Mouse (Mus musculus) hematopoietic stem cell, adult 5-6 weeks (primary cell): Measurements from ENCODE around the gene Dusp5. TPM values are rescaled to one million over a fixed set of nuclear protein-coding genes. Genes with fewer than 3 reads are reported as not detected.
"Not testable (repeated sequence)": the region's sequence is repeated elsewhere in the genome, so short reads cannot be mapped to it uniquely, and the experiment has no call there.

Experiments used
- ATAC-seq, 2 experiments: fragments of 125-278 bp in 1 of 2; replicated peaks in 1 of 2; 2 replicates each; pipeline ENCODE4 v1.8.0; 2016 to 2017; ENCODE audit warnings: inconsistent platforms in 2 of 2, mild to moderate bottlenecking in 2 of 2, moderate number of reproducible peaks in 2 of 2, low read depth in 1 of 2, moderate TSS enrichment in 1 of 2; ENCODE audit not compliant: low FRiP score in 2 of 2, poor library complexity in 2 of 2, severe bottlenecking in 2 of 2, insufficient read depth in 1 of 2, low TSS enrichment in 1 of 2
- total RNA-seq: library from RNA; stranded (forward); fragments of 172-1452, 232-1000 nt; gene quantifications from 2 replicates; pipeline ENCODE4 v1.2.3, GENCODE M21; 2017

Dusp5 gene
- total RNA-seq, 1 experiment from 2014 or later = 102 TPM

DNA sequence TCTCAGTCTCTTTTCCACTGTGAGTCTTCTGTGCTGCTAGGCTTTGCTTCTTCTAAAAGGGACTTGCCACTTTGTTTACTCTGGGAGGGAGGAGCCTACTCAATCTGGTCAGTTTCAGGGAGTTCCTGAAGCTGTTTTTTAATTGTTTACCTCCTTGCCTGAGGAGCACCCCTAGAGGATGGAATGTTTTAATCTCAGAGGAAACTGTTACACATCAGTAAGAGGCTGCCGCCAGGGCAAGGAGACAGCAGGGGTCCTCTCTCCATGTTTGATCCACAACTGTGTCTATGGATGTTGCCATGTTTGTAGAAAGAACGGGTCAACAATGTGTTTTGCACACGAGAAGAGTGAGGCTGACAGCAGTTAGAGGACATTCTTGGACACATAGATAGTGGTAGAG lies 31.5 kb downstream of the Dusp5 start:
- ATAC-seq = no peak

DNA sequence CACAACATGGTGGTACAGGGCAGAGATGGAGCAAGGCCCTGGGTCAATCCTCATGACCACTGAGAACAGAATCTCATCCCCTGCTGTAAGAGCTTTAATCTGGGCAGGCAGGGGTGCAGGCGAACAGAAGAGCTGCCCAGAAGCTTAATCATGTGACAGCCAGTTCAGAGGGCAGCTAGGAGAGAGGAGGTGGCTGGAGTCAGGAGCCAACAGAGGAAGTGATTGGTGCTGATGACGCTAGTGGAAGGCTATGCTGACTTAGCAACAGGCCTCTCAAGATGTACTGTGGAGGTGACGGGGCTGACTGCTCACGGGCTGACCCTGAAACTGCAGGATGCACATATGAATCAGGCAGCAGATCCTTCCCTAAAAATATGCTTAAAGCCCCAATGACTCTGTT lies 35.3 kb downstream of the Dusp5 start:
- ATAC-seq = peak in 1 of 2 experiments; percentile 13; a peak in 1 of 4 replicates

DNA sequence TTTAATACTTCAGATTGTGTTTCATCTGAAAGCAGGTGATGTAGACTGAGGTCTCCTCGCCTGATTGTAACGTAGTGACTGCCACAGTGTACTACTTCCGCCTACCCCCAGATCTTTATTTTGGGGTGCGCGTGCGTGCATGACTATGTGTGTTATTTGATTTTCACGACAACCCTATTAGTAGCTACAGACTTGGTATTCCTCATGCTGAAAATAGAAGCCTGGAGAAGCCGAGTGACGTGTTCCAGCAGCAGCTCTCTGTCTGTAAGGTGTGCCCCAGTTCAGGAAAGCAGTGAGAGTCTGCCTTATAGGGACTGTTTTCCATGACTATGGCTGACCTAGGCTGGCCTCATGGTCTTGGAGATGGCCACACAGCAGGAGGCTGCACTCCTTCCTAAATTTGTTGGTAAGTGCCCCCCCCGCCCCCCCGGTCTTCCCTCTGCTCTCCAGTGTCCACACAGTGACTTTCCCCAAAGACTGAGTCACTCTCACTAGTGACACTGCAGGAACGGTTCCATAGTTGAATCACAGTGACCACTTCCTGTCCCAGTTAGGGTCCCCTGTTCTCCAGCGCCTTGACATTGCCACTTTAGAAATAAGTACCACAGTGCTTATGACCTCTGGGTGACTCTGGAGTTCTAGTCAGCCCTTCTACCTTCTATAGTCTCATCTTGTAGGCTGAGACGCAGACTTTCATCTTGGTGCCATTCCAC lies 36.8 kb downstream of the Dusp5 start:
- ATAC-seq = peak; percentile 47 to 51; a peak in 3 of 4 replicates

DNA sequence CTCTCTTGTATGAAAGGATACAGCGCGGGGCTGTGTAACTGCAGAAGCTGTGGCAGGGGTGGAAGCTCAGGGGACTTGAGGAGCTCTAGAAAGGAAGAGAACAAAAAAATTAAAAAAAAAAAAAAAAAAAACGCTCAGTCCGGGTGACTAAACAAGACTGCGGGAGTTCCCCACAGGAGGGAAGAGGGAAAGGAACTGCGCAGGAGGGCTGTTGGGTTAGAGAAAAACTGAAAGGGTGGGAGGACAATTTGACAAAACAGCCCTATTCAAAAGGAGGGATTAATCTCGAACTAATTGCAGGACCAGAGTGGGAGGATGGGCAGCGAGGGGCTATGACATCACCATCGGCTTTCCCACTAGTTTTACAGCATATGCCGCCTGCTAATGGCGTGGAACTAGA lies 39.0 kb downstream of the Dusp5 start:
- peak; percentile 46 to 52 for ATAC-seq

DNA sequence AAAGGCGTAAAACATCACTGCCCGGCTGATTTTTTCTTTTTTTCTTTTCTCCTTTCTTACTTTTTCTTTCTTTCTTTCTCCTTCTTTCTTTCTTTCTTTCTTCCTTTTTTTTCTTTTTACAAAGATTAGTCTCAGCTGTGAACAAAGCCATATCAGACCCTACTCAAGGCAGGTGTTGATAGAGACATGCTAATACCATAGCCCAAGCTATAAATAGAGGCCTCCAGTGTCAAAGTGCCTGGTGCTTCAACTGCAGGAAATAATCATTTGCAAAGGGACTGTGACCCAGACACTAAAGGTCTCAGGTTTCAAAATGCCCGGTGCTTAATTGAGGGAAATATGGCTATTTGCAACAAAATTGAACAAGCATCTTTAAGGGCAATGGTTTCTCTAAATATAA lies 39.6 kb downstream of the Dusp5 start:
- ATAC-seq = no peak

DNA sequence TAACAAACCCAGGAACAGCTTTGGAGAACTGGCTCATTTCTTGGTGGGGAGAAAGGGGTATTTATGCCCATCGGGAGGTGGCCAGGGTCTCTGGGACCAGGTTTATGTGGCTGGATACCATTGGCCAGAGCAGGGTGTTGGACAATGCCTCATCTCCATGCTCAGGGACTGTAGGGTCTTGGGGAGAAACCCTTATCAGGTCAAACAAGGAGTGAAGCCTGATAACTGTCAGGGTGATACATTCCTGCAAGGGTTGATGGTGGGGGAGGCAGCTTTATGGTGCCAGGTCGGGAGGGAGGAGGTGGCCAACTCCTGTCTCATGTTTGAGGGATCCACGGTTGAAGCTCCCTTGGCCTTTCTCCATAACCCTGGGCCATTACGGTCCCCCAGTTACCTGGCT lies 42.1 kb downstream of the Dusp5 start:
- no peak for ATAC-seq

DNA sequence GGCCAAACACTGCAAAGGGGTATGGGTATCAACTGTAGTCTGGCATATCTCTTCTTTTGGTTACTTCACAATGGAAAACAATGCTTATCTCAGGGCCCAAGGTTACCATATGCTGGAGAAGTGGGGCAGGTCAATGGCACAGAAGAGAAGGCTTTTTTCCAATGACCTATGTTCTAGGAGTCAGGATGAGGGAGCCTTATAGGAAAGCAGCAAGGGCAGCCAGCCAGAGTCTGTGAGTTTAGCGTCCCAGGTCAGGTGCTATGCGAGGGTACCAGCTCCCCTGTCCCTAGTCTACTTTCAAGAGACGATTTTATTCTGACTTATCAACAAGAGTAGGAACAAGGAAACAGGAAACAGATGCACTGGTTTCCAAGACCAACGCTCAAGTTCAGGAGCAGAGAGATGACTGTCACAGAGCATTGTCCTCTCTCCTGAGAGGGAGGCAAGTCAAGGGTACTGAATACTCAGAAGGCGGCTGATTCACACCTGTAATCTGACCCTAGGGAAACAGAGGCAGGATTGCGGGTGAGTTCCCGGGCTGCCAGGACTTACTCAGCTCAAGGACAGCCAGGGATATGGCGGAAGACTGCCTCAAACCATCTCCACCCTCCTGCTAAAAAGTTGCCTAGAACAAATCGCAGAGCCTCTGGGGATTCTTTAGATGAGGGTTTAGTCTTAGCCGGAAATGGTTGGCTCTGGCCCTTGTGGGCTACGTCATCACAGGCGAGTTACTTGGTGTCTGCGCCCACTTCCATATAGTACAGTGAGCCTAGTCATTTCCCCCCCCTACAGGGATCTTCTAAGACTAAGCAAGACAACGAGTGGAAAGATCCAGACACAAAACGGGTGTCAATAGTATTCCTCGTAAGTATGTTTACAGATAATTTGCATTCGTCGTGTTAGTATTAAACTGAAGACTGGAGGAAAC lies 42.9 kb downstream of the Dusp5 start:
- peak; percentile 44 to 49 for ATAC-seq

DNA sequence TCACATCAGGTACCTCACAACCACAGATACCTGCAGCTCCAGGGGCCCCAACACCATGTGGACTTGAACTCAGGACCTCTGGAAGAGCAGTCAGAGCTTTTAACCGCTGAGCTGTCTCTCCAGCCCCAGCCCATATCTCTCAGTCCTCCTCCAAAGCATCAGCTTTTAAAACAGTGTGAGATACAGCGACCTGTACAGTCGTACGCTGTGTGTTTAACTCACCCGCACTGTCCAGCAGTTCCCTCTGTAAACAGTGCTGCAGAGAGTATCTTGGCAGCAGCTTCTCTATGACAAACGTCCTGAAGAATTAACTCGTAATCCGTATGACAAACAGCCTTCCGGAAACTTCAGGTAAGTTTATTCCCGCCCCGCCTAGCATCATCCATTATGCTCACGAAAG lies 43.7 kb downstream of the Dusp5 start:
- no peak for ATAC-seq

DNA sequence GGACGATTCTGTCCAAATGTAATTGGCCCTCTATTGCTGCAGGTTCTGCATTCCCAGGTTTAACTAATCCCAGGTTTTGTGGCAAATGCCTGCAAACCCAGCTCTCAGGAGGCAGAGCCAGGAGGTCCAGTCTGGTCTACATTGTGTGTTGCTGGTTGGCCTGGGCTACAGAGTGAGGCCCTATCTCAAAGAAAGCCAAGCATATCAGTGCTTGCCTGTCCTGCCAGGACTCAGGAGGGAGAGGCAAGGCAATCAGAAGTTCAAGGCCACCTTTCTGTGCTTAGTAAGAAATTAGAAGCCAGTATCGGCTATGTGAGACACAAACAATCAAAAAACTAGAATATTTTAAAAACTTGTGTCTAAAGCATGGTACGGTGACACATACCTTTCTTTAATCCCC lies 44.2 kb downstream of the Dusp5 start:
- ATAC-seq = no peak

DNA sequence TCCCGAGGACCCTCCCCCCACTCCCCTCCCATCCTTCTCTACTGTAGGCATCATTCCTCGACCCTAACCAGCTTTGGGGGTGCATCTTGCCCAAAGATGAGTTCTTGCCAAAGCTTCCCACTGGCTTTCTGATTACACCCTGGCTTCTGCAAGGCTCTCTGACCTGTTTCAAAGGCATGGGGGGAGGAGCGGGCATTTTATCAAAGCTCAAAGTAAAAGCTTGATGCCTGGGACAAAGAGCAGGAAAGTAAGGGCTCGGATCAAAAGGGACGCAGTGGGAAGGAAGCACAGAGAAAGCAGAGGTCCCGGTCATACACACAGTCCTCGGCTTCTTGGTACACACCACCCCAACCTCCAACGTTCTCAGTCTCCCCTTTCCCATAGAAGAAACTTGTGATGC lies 45.2 kb downstream of the Dusp5 start:
- no peak for ATAC-seq

DNA sequence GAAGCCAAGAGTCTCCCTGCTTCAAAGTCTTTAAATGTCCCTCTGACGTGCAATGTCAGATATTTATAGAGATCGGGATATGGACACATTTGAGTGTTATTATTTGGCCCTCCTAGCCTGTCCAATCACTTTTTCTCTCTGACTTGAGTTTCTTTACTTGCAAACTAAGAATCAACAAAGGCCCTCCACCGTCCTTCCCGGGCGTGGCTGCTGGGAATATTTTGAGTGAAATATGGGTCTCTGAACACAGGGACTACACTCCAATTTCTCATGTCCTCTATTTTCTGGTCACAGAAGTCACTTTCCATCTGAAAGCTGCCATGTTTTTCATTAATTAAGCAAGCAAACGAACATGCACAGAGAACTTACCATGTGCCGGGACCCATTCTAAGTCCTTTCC lies 45.6 kb downstream of the Dusp5 start:
- ATAC-seq = no peak

DNA sequence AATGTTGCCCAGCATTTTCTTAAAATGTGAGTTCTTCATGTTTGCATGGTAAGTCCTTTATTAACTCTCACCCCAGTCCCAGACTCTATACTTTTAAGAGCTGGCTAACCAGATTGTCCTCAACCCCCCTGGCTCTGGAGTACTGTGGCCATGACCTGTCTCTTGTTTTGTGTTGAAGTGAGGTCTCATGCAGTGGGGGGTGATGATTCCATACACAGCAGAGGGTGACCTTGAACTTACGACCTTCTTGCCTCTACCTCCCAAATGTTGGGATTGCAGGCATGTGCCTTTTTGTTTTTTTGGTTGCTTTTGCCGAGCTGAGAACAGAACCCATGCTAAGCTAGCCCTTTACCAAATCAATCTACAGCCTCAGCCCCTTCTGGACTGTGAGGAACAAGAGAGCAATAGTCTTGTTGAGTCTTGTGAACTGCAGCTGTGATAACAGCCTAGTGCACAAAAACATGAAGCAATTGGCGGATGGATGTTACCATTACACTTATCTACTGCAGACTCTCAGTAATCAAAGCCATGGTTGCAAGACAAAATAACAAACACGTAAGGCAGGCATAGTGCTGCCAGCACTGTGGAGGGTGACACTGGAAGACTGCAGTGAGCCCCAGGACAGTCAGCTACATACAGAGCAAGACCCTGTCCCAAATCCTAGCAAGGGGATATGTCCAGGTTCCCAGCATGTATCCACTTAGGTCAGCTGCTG lies 46.5 kb downstream of the Dusp5 start:
- no peak for ATAC-seq

DNA sequence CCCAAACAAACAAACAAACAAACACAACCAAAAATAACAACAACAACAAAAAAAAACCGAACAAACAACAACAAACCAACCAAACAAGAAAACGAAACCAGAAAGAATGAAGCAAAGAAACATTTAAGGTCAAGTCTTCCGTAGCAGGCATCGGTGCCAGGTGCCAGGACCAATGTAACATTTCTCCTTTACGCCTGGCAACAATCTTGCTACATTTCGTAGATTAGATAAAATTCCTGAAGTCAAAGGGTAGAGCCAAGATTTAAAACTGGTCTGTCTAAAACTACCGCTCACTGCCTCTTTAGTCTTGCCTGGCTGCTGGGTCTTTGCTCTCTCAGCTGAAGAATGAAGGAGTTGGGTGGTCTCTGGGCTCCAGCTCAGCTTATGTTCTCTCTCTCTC lies 47.2 kb downstream of the Dusp5 start:
- no peak for ATAC-seq

DNA sequence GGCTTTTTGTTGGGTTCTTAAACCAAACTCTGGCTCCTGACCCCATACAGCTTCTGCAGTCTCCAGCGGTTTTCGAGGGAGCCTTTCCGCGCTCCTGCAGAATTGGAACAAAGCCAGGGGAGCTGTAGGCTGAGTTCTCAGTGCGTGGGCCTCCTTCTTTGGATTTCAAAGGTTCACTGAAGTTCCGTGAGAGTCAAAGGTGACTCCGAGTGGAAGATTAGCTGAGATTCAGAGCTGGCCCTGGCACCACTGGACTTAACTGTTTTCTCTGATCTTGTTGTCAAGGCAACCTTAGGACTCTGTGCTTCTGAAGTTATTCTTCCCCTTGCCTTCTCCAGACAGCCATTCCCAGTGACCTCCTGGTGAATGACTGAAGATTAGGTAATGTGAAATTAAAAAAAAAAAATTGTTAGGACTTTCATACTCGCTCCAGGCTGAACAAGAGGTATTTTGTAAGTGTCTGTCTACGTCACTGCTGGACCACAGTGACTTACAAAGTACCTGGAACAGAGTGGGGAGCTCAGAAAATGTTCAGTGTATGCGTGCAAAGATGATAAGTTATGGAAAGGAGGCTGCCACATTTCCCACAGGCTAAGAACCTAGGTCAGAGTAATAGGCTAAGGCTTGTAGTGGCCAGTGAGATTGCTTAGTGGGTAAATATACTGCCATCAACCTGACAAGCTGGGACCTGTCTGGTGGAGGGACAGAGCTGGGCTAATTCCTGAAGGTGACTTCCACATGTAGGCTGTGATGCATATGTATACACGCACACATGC lies 48.3 kb downstream of the Dusp5 start:
- no peak for ATAC-seq

DNA sequence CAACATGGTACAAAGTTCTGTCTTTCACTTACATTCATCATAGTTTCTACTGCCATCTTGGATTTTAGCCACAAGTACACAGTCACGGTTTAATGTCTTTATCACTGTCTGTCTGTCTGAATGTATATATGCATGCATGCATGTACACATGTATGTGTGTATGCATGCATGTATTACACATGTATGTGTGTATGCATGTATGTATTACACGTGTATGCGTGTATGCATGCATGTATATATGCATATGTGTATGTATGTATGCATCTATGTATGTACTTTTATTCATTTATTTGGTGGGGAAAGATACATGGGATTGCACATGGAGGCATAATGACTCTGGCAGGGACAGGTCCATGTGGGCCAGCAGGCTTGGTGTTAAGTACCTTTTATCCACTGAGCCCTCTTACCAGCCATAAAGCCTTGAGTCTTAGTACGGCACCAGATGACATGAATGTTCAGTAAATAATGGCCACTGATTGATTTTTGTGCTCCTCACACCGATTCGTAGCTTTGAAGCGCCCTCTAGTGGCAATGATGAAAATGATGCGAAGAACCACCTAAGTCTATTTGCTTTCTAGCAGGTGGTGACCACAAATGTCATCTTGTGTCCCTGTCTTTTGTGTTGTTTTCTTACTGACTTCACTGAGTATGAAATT lies 49.8 kb downstream of the Dusp5 start:
- peak; percentile 68 to 71 for ATAC-seq

DNA sequence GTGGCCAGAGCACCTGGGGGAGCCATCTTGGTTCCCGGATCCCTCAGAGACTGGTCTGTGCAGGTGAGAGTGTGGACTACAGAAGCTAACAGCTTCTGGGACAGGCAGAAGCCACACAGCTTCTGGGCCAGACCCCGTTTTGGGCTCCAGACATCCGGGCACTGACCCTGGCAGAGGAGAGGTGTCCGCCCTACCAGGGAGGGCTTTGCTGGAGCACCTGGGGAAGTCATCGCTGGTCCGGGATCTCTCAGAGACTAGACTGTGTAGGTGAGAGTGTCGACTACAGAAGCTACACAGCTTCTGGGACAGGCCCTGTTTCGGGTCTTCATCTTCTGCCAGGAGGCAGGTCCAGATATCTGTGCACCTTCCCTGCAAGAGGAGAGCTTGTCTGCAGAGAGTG lies 51.4 kb downstream of the Dusp5 start:
- not testable (repeated sequence) for ATAC-seq

DNA sequence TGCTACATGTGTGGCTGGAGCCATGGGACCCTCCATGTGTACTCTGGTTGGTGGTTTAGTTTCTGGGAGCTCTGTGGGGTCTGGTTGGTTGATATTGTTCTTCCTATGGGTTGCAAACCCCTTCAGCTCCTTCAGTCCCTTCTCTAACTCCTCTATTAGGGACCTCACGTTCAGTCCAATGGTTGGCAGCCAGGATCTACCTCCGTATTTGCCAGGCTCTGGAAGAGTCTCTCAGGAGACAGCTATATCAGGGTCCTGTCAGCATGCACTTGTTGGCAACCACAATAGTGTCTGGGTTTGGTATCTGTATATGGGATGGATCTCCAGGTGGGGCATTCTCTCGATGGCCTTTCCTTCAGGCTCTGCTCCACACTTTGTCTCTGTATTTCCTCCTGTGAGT lies 58.8 kb downstream of the Dusp5 start:
- ATAC-seq = not testable (repeated sequence)
